Mouse (Mus musculus) liver, adult 2 months (tissue): ENCODE measurements around the gene Dmap1. TPM values are rescaled to one million over a fixed set of nuclear protein-coding genes. Genes with fewer than 3 reads are reported as not detected.
A peak's percentile ranks its signal among the peaks of the same experiment; 100 is the strongest.

Experiments used
- DNase-seq: peaks from one replicate; pipeline ENCODE4 v3.0.0-alpha.2; 2011; ENCODE audit warnings: low read depth, low spot score; ENCODE audit errors: extremely low read depth
- H3K27ac ChIP-seq: fragments of 200-500 bp; replicated peaks from 2 replicates; pipeline ENCODE4 v1.5.1; 2012; ENCODE audit warnings: low read depth, mild to moderate bottlenecking, control low read depth, inconsistent platforms, low read length; ENCODE audit not compliant: insufficient read depth
- H3K27me3 ChIP-seq: fragments of 200-500 bp; 2 replicates; pipeline ENCODE4 v1.6.1; 2012; ENCODE audit warnings: mild to moderate bottlenecking, moderate library complexity, low read length, inconsistent platforms; ENCODE audit not compliant: control insufficient read depth, insufficient read depth
- H3K36me3 ChIP-seq: fragments of 200-500 bp; 2 replicates; pipeline ENCODE4 v1.6.1; 2012; ENCODE audit warnings: low read length, inconsistent platforms; ENCODE audit not compliant: control insufficient read depth, insufficient read depth
- H3K4me1 ChIP-seq: fragments of 200-500 bp; 2 replicates; pipeline ENCODE4 v1.6.1; 2011; ENCODE audit warnings: low read length; ENCODE audit not compliant: control insufficient read depth, insufficient read depth
- H3K4me3 ChIP-seq: fragments of 200-500 bp; 2 replicates; pipeline ENCODE4 v1.5.1; 2011; ENCODE audit warnings: low read depth, mild to moderate bottlenecking, control low read depth, low read length, moderate library complexity; ENCODE audit not compliant: insufficient read depth
- H3K79me2 ChIP-seq: fragments of 200-500 bp; 2 replicates; pipeline ENCODE4 v1.6.1; 2012; ENCODE audit warnings: inconsistent platforms, mild to moderate bottlenecking, low read length, moderate library complexity; ENCODE audit not compliant: control insufficient read depth, insufficient read depth
- H3K9ac ChIP-seq: fragments of 200-500 bp; 2 replicates; pipeline ENCODE4 v1.6.1; 2012; ENCODE audit warnings: low read depth, mild to moderate bottlenecking, control low read depth, inconsistent platforms, low read length
- CTCF ChIP-seq: fragments of 200-500 bp; IDR thresholded peaks from 2 replicates; pipeline ENCODE4 v1.5.1; 2011; ENCODE audit warnings: low read depth, low read length, control low read depth
- POLR2A ChIP-seq: fragments of 200-500 bp; IDR thresholded peaks from 2 replicates; pipeline ENCODE4 v1.6.1; 2011; ENCODE audit warnings: low read length, control low read depth; ENCODE audit not compliant: insufficient read depth; ENCODE audit errors: extremely low read depth
- WGBS: fragments of 180-500 bp; shearing (Covaris S2); methylation state at CpG from one replicate; pipeline ENCODE4 v1.1.7; 2018; 5-methylcytosine and 5-hydroxymethylcytosine counted together
- polyA plus RNA-seq: library from polyadenylated mRNA; depleted of rRNA; stranded (reverse); fragments of >200 nt; gene quantifications from 2 replicates; pipeline ENCODE4 v1.2.3, GENCODE M21; 2012; rRNA removed
- total RNA-seq: library from RNA; depleted of rRNA; stranded (reverse); fragments of >200 nt; gene quantifications from 2 replicates; pipeline ENCODE4 v1.2.3, GENCODE M21; 2014; rRNA removed

The Dmap1 gene
- total and polyA plus RNA-seq, 2 experiments: 13.3 to 16.8 TPM

DNA sequence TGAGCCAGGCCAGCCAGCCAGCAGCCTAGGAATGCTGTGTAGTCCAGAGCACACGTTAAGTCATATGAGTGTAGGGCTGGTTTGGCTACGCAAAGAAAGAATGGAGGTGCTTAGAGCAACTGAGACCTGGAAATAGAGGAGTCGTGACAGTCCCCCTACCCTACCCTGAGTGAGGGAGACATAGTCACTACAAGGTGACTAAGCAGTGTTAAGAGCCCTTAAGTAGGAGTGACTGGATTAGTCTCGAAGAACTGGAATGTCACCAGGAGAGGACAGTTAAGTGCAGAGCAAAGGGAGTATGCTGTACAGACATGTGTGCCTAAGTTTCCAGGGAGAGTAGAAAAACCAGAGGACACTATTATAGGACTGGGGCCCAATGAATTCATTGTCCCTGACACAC lies 45.9 kb downstream of the Dmap1 start:
- 93% methylated on average over 4 of the region's 4 CpGs for WGBS
- Histone ChIP-seq H3K36me3 (peaks cover 2% of the 10 kb centered on the region; the same call in 1 of the 2 replicates), H3K4me1 (peaks cover 2% of the 10 kb centered on the region; the same call in 1 of the 2 replicates), H3K27me3 (no peaks in the 10 kb centered on the region), H3K9ac (no peak overlapping the region), H3K27ac (no peak overlapping the region), H3K4me3 (no peak overlapping the region), H3K79me2 (no peaks in the 10 kb centered on the region)
- TF ChIP-seq CTCF: no peak
- TF ChIP-seq POLR2A: no peak
- no peak for DNase-seq

DNA sequence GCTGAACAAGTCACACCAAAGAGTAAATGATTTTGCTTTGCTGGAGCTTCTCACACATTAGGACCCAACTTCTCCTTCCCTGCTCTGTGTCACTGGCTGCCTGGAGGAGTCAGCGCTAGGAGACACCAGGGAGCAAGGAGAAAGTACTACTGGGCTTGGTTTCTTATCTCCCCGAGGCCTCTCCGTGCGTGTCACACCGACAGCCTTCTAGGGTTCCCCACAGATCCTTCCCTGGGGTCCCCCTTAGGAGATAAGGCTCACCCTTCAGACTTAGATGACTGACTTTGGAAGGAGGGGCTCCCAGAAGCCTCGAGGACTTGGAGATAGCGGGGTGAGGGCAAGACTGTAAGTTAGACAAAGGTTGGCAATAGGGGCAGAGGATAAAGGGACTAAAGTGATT lies 47.4 kb downstream of the Dmap1 start:
- no peaks in the 10 kb centered on the region for H3K36me3 ChIP-seq
- no peak overlapping the region for H3K27ac ChIP-seq
- TF ChIP-seq POLR2A (no peak), CTCF (no peak)
- whole genome bisulfite sequencing: 90% methylated on average over 7 of the region's 7 CpGs
- no peak overlapping the region for H3K4me3 ChIP-seq
- no peaks in the 10 kb centered on the region for H3K79me2 ChIP-seq
- no peak overlapping the region for H3K9ac ChIP-seq
- DNase-seq: no peak
- peaks cover 14% of the 10 kb centered on the region for H3K4me1 ChIP-seq
- H3K27me3 ChIP-seq: no peaks in the 10 kb centered on the region

DNA sequence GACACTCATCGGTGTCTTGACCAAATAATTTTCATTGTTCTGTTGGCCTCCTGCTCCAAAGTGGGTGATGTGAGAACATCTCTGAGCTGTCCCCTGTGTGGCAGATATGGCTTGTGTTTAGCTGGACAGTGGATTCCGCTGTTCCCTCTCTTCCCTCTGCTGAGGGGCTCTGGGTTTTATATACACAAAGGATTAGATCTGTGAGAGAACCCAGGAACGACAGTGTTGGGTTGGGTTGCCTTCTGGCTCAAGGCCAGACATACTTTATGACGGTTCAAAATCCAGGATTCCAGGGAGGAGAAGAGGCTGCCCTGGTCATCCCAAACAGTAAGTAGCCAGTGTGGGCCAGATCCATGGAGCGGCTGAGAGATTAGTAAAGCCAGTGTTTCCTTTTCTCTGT lies 48.5 kb downstream of the Dmap1 start:
- Histone ChIP-seq H3K4me1 (peaks cover 21% of the 10 kb centered on the region), H3K4me3 (no peak overlapping the region), H3K79me2 (no peaks in the 10 kb centered on the region), H3K9ac (no peak overlapping the region), H3K27ac (no peak overlapping the region), H3K36me3 (no peaks in the 10 kb centered on the region), H3K27me3 (no peaks in the 10 kb centered on the region)
- TF ChIP-seq CTCF: no peak
- no peak for TF ChIP-seq POLR2A
- DNase-seq: no peak
- 74% methylated on average over 5 of the region's 5 CpGs for WGBS

DNA sequence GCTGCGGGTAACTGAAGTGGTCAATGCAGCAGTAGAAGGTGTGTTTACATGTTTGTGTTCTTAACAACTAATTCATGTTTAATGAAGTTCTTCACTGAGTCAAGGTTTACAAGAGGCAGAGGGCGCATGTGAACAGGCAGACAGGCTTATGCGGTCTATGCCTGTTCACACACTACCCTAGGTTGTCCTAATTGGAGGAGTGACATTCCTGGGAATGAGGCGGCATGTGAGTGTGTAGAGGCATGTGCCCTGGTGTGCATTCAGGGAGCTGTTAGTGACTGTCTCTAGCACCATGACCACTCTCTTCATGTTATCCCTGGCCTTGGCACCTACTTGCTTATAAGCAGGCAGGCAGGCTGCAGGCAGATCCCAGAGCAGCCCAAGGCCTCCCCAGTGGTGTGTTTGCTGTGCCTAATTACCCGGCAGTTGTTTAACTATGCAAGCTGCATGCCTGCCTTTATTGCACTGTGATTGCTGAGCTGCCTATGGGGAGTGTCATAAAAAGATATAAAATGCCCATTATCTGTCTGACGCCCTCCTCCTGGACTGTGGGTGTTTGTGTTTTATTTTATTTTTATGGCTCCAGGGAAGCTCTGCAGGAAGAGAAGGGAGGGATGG lies 51.9 kb downstream of the Dmap1 start:
- Histone ChIP-seq H3K27ac (peak overlapping the region; percentile 12; the same call in 1 of the 2 replicates), H3K4me1 (peaks cover 21% of the 10 kb centered on the region), H3K9ac (no peak overlapping the region), H3K27me3 (no peaks in the 10 kb centered on the region), H3K4me3 (no peak overlapping the region), H3K79me2 (no peaks in the 10 kb centered on the region), H3K36me3 (no peaks in the 10 kb centered on the region; the same call in 1 of the 2 replicates)
- DNase-seq: no peak
- TF ChIP-seq CTCF (no peak), POLR2A (no peak)
- WGBS: 85% methylated on average over 6 of the region's 6 CpGs

DNA sequence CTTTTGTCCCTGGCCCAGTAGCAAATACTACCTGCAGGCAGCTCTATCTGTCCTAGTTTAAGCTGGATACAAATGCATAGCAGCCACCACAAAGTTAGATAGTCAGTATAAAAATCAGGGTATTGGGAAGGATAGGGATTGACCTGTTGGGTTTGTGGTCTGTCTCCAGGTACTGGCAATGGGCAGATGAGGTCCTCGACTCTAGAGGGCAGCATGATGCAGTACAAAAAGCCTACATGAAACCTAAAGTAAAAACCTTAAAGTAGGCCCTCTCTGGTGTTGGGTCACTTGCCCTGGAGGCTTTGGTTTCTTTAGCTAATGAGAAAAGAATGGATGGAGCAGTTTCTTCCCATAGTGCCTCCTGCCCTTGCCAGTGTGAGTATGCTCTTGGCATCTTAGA lies 53.6 kb downstream of the Dmap1 start:
- Histone ChIP-seq H3K9ac (no peak overlapping the region), H3K4me1 (peaks cover 21% of the 10 kb centered on the region), H3K4me3 (no peak overlapping the region), H3K36me3 (no peaks in the 10 kb centered on the region; the same call in 1 of the 2 replicates), H3K79me2 (no peaks in the 10 kb centered on the region), H3K27ac (no peak overlapping the region), H3K27me3 (no peaks in the 10 kb centered on the region)
- peak; percentile 41 for TF ChIP-seq CTCF
- TF ChIP-seq POLR2A: no peak
- peak; percentile 21 for DNase-seq
- 50% methylated on average over 1 of the region's 1 CpGs for WGBS

Other genes with a start within 250 kb of the Dmap1 start
- 13.3 and 13.4 TPM in 2 replicates for gene Rnf220, start 185.2 kb downstream of the Dmap1 start, total RNA-seq
- 26.1 and 31.0 TPM in 2 replicates for gene Rnf220, start 185.2 kb downstream of the Dmap1 start, polyA plus RNA-seq
- gene Eri3, start 131.9 kb downstream of the Dmap1 start, total RNA-seq: 16.8 and 24.4 TPM in 2 replicates
- gene Eri3, start 131.9 kb downstream of the Dmap1 start, polyA plus RNA-seq: 41.8 and 42.1 TPM in 2 replicates
- not detected in 2 replicates for gene Gm12845, start 42.1 kb upstream of the Dmap1 start, total RNA-seq
- not detected in 2 replicates for gene Gm12845, start 42.1 kb upstream of the Dmap1 start, polyA plus RNA-seq
- gene Klf17, start 83.4 kb upstream of the Dmap1 start, total RNA-seq: not detected in 2 replicates
- not detected in 2 replicates for gene Klf17, start 83.4 kb upstream of the Dmap1 start, polyA plus RNA-seq
- gene Slc6a9, start 152.2 kb upstream of the Dmap1 start, total RNA-seq: 9.1 and 11.0 TPM in 2 replicates
- gene Slc6a9, start 152.2 kb upstream of the Dmap1 start, polyA plus RNA-seq: 51.0 and 57.0 TPM in 2 replicates
- gene Ccdc24, start 190.3 kb upstream of the Dmap1 start, total RNA-seq: not detected in 2 replicates
- 0.51 and 0.54 TPM in 2 replicates for gene Ccdc24, start 190.3 kb upstream of the Dmap1 start, polyA plus RNA-seq
- 0.18 and 0.34 TPM in 2 replicates for gene B4galt2, start 201.2 kb upstream of the Dmap1 start, total RNA-seq
- gene B4galt2, start 201.2 kb upstream of the Dmap1 start, polyA plus RNA-seq: 0.29 and 0.80 TPM in 2 replicates
- 124 and 163 TPM in 2 replicates for gene Atp6v0b, start 205.1 kb upstream of the Dmap1 start, total RNA-seq
- gene Atp6v0b, start 205.1 kb upstream of the Dmap1 start, polyA plus RNA-seq: 238 and 244 TPM in 2 replicates
- gene Dph2, start 209.8 kb upstream of the Dmap1 start, total RNA-seq: 1.7 and 1.9 TPM in 2 replicates
- 6.9 and 10.2 TPM in 2 replicates for gene Dph2, start 209.8 kb upstream of the Dmap1 start, polyA plus RNA-seq
- 3.5 and 5.2 TPM in 2 replicates for gene Ipo13, start 232.7 kb upstream of the Dmap1 start, total RNA-seq
- gene Ipo13, start 232.7 kb upstream of the Dmap1 start, polyA plus RNA-seq: 16.1 and 23.5 TPM in 2 replicates
- not detected in 2 replicates for gene Artn, start 247.5 kb upstream of the Dmap1 start, total RNA-seq
- 0.07 TPM in 1 of 2 replicates, not detected in the other for gene Artn, start 247.5 kb upstream of the Dmap1 start, polyA plus RNA-seq